Mouse (Mus musculus) gastrocnemius, adult 8-10 months (tissue): Measurements from ENCODE around the gene Rsrc1. TPM values are rescaled to one million over a fixed set of nuclear protein-coding genes. Genes with fewer than 3 reads are reported as not detected.

ENCODE experiments used
- DNase-seq, 2 experiments: peaks; one replicate each; pipeline ENCODE4 v3.0.0; 2022; ENCODE audit warnings: low spot score in 2 of 2
- total RNA-seq, 4 experiments: library from RNA; stranded (reverse); gene quantifications; 2 replicates each; pipeline ENCODE4 v1.2.4; 2022

Rsrc1 gene
- total RNA-seq, 4 experiments from 2014 or later, result 11.4 to 13.1 (median 11.7) TPM

- no peak for DNase-seq
Measured at GRCm38 (mm10) chr3:67267448-67267847, 286.3 kb downstream of the Rsrc1 start.

GRCm38 (mm10) chr3:67279781-67280180 is 298.6 kb downstream of the Rsrc1 start:
- DNase-seq, result no peak

GRCm38 (mm10) chr3:67280247-67280646 is 299.1 kb downstream of the Rsrc1 start:
- no peak for DNase-seq

- no peak for DNase-seq
Measured at GRCm38 (mm10) chr3:67284039-67284438, 302.8 kb downstream of the Rsrc1 start.

- DNase-seq, result no peak
Measured at GRCm38 (mm10) chr3:67284848-67285247, 303.7 kb downstream of the Rsrc1 start.

- DNase-seq, result no peak
Measured at GRCm38 (mm10) chr3:67288664-67289063, 307.5 kb downstream of the Rsrc1 start.

- DNase-seq, result no peak
Measured at GRCm38 (mm10) chr3:67289482-67289881, 308.3 kb downstream of the Rsrc1 start.

- DNase-seq, result no peak
Measured at GRCm38 (mm10) chr3:67308725-67309124, 327.5 kb downstream of the Rsrc1 start.

- no peak for DNase-seq
Measured at GRCm38 (mm10) chr3:67309644-67310311, 328.6 kb downstream of the Rsrc1 start.

- DNase-seq, result no peak
Measured at GRCm38 (mm10) chr3:67311436-67311835, 330.2 kb downstream of the Rsrc1 start.

GRCm38 (mm10) chr3:67322422-67322821 is 341.2 kb downstream of the Rsrc1 start:
- DNase-seq, result no peak

- DNase-seq, result no peak
Measured at GRCm38 (mm10) chr3:67339558-67339957, 358.4 kb downstream of the Rsrc1 start.

- DNase-seq, result no peak
Measured at GRCm38 (mm10) chr3:67340921-67341320, 359.7 kb downstream of the Rsrc1 start.

GRCm38 (mm10) chr3:67343004-67343662 is 361.9 kb downstream of the Rsrc1 start:
- no peak for DNase-seq

GRCm38 (mm10) chr3:67344599-67344998 is 363.4 kb downstream of the Rsrc1 start:
- DNase-seq, result no peak

GRCm38 (mm10) chr3:67346674-67347073 is 365.5 kb downstream of the Rsrc1 start:
- DNase-seq, result no peak

GRCm38 (mm10) chr3:67351406-67352127 is 370.4 kb downstream of the Rsrc1 start:
- DNase-seq, result no peak

- DNase-seq, result no peak
Measured at GRCm38 (mm10) chr3:67352128-67352762, 371.1 kb downstream of the Rsrc1 start.

- no peak for DNase-seq
Measured at GRCm38 (mm10) chr3:67352763-67353149, 371.6 kb downstream of the Rsrc1 start.

- no peak for DNase-seq
Measured at GRCm38 (mm10) chr3:67358376-67358775, 377.2 kb downstream of the Rsrc1 start.

- DNase-seq, result no peak
Measured at GRCm38 (mm10) chr3:67366087-67366892, 385.1 kb downstream of the Rsrc1 start.
